Mouse (Mus musculus) CD4-positive helper T cell, adult 2 months (primary cell): ENCODE measurements around the gene Agtrap.
"Not testable (repeated sequence)": the region's sequence is repeated elsewhere in the genome, so short reads cannot be mapped to it uniquely, and the experiment has no call there.

Experiments
- DNase-seq: peaks from one replicate; pipeline ENCODE4 v3.0.0-alpha.2; 2012; ENCODE audit warnings: low read depth, missing footprints, low spot score

The Agtrap gene

GRCm38 (mm10) chr4:148050396-148050914, 37.4 kb downstream of the Agtrap start:
- DNase-seq = not testable (repeated sequence)

GRCm38 (mm10) chr4:148046450-148047031, 41.3 kb downstream of the Agtrap start:
- DNase-seq = no peak

GRCm38 (mm10) chr4:148044113-148044512, 43.7 kb downstream of the Agtrap start:
- DNase-seq = no peak

GRCm38 (mm10) chr4:148043327-148043726, 44.5 kb downstream of the Agtrap start:
- DNase-seq = not testable (repeated sequence)

- DNase-seq = peak; percentile 48
These were observed 46.1 kb downstream of the Agtrap start for GRCm38 (mm10) chr4:148041611-148042191.

- peak; percentile 55 for DNase-seq
These were observed 46.8 kb downstream of the Agtrap start for GRCm38 (mm10) chr4:148040933-148041610.

GRCm38 (mm10) chr4:148040029-148040830, 47.6 kb downstream of the Agtrap start:
- DNase-seq = no peak

- peak; percentile 35 for DNase-seq
These were observed 48.4 kb downstream of the Agtrap start for GRCm38 (mm10) chr4:148039254-148040028.

GRCm38 (mm10) chr4:148038600-148039253, 49.1 kb downstream of the Agtrap start, which contains the start of the genes Clcn6 and Mthfr:
Gene Clcn6 (minus strand): TSS chr4:148038821.
Gene Mthfr (plus strand): TSS chr4:148039077.
- DNase-seq = peak; percentile 100

GRCm38 (mm10) chr4:148038079-148038599, 49.7 kb downstream of the Agtrap start:
- no peak for DNase-seq

- DNase-seq = no peak
These were observed 52.4 kb downstream of the Agtrap start for GRCm38 (mm10) chr4:148035440-148035839.

GRCm38 (mm10) chr4:148033858-148034410, 53.9 kb downstream of the Agtrap start:
- DNase-seq = peak; percentile 81

- no peak for DNase-seq
These were observed 57.3 kb downstream of the Agtrap start for GRCm38 (mm10) chr4:148030506-148030905.

- DNase-seq = no peak
These were observed 58.5 kb downstream of the Agtrap start for GRCm38 (mm10) chr4:148029297-148029696.
